Mouse (Mus musculus): ENCODE data around the gene Plk5.
"Not testable (repeated sequence)": the region's sequence is repeated elsewhere in the genome, so short reads cannot be mapped to it uniquely, and the experiment has no call there.

Gene Plk5

GRCm38 (mm10) chr10:80331636-80332524 is 24.4 kb upstream of the Plk5 start:
- DNase-seq = no peak

GRCm38 (mm10) chr10:80332525-80332989 is 23.7 kb upstream of the Plk5 start:
- DNase-seq = no peak

GRCm38 (mm10) chr10:80336263-80336662 is 20.0 kb upstream of the Plk5 start:
- DNase-seq = no peak

- DNase-seq = peak; percentile 81 to 88
Measured at GRCm38 (mm10) chr10:80339941-80340750, 16.1 kb upstream of the Plk5 start.

GRCm38 (mm10) chr10:80341026-80341425 is 15.2 kb upstream of the Plk5 start:
- no peak for DNase-seq

GRCm38 (mm10) chr10:80341491-80342304 is 14.6 kb upstream of the Plk5 start:
- DNase-seq = no peak

- DNase-seq = no peak
Measured at GRCm38 (mm10) chr10:80342305-80342748, 13.9 kb upstream of the Plk5 start.

- DNase-seq = peak; percentile 62 to 76
Measured at GRCm38 (mm10) chr10:80342749-80343424, 13.4 kb upstream of the Plk5 start.

GRCm38 (mm10) chr10:80343425-80343895 is 12.8 kb upstream of the Plk5 start:
- no peak for DNase-seq

- no peak for DNase-seq
Measured at GRCm38 (mm10) chr10:80344131-80344661, 12.1 kb upstream of the Plk5 start.

- peak in 1 of 2 experiments; percentile 45 for DNase-seq
Measured at GRCm38 (mm10) chr10:80345122-80345521, 11.1 kb upstream of the Plk5 start.

GRCm38 (mm10) chr10:80345929-80346328 is 10.3 kb upstream of the Plk5 start:
- not testable (repeated sequence) for DNase-seq

- no peak for DNase-seq
Measured at GRCm38 (mm10) chr10:80347514-80347967, 8.7 kb upstream of the Plk5 start.

GRCm38 (mm10) chr10:80348244-80348781 is 7.9 kb upstream of the Plk5 start, which contains the start of gene Adamtsl5:
Gene Adamtsl5, minus strand, starts transcription at chr10:80348412.
- DNase-seq = peak; percentile 76 to 79

- DNase-seq = peak in 1 of 2 experiments; percentile 58
Measured at GRCm38 (mm10) chr10:80348981-80349380, 7.3 kb upstream of the Plk5 start.

GRCm38 (mm10) chr10:80350292-80350691 is 6.0 kb upstream of the Plk5 start:
- DNase-seq = peak; percentile 85 to 91

GRCm38 (mm10) chr10:80351896-80352295 is 4.4 kb upstream of the Plk5 start:
- DNase-seq = no peak

GRCm38 (mm10) chr10:80352727-80353126 is 3.5 kb upstream of the Plk5 start:
- no peak for DNase-seq

- no peak for DNase-seq
Measured at GRCm38 (mm10) chr10:80355431-80355830, 828 bp upstream of the Plk5 start.

GRCm38 (mm10) chr10:80356737-80357136 is 478 bp downstream of the Plk5 start:
- no peak for DNase-seq

- DNase-seq = no peak
Measured at GRCm38 (mm10) chr10:80357336-80357735, 1.1 kb downstream of the Plk5 start.

Measured in lung, postnatal 4 days (tissue).